Mouse (Mus musculus): ENCODE results near the gene Isoc2b. TPM values are rescaled to one million over a fixed set of nuclear protein-coding genes. Genes with fewer than 3 reads are reported as not detected.
A peak's percentile ranks its signal among the peaks of the same experiment; 100 is the strongest.
"Not testable (repeated sequence)": the region's sequence is repeated elsewhere in the genome, so short reads cannot be mapped to it uniquely, and the experiment has no call there.

Gene Isoc2b
- total RNA-seq, 2 experiments from 2014 or later, result 3.9 TPM

DNA sequence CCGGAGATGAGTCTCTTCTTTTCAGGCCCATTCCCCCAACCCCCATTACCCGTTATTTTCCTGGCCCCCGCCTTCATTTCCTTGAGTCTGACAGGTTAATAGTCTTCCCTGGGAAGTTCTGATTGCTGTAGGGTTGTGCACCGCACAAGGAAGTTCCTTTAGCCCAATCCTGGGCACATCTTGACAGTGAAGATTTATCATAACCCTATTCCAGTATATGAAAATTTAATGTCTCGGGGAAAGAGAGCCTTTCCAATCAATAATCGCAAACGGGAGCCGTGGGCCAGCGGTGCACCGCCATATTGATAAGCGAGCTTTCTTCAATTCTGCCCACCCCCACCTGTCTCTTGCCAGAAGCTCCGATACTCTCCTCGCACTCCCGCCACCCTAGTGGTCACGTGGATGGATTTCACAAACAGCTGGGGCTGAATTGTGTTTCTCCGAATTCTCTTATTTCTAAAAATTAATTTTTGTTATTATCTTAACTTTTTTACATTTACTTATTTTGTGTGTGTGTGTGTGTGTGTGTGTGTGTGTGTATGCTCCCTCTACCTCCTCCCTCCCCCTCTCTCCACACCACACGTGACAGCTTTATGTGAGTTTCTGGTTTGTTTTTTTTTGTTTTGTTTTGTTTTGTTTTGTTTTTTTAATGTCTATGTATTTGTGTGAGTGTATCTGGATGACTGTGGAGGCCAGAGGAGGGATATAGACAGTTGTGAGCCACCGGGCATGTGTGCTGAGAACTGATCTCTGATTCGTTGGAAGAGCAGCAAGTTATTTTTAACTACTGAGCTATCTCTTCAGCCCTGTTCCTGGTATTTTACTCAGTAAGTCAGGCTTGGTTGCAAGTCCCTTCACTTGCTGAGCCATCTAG is 29.8 kb upstream of the Isoc2b start:
- no peak for TF ChIP-seq CTCF (IDR thresholded peaks at IDR 0.05)
- peak; percentile 63 for DNase-seq
- Histone ChIP-seq H3K27ac (peak overlapping the region; percentile 77), H3K4me3 (peak overlapping the region; percentile 68)
- intact Hi-C loops (cut with DNase I), result no loop called here

DNA sequence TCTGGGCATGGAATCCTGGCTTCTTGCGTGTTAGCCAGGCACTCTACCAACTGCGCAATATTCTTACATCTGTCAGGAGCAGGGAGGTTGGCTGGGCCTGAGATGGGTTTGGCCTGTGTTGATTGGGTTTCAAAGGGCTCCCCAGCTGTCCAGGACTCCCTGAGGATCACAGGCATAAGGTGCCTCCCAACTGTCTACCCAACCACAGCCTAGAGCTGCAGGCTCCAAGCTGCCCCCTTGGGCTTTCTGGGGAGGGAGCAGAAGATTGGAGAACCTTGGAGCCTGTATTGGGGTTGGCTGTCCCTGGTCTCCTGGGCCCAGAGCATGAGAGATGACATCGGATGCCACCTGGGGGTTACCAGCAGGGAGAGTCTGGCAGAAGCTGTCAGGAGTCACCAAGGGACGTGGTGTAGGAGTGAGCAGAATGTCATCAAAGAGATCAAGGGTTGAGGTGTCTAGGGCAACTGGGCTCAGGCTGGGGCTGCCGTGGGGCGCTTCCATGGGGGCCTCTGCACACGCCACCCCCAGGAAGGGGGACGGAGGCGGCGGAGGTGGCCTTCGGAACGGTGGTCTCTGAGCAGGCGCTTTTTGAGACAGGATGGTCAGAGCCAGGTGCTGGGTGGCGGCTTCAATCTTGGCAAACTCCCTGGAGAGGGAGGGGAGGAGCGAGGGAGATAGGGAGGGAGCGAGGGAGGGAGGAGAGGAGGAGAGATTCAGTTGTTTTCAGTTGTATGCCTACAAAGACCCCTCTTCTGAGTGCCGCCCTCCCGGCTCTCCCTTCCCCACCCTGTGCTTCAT is 29.0 kb upstream of the Isoc2b start:
- intact Hi-C loops (cut with DNase I), result no loop called here
- no peak for DNase-seq
- H3K27ac ChIP-seq, result peak overlapping the region; percentile 77
- H3K4me3 ChIP-seq, result peak overlapping the region; percentile 68
- TF ChIP-seq CTCF (IDR thresholded peaks at IDR 0.05), result no peak

DNA sequence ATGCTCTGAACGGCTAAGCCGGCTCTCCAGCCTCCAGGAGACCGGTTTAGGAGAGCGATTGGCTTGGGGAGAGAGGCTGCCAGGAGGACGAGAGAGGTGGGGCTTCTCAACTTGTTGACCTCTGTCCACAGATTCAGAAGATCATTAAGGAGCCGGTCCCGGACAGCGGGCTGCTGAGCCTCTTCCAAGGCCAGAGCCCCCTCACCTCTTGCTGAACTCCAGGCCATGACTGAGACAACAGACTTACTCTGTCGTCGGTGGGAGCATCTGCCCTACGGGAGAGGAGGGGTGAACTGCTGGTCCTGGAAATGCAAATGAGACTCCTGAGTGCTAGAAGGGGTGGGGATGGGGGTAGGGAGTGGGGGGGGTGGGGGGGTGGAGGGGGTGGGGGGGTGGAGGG is 25.1 kb upstream of the Isoc2b start:
- intact Hi-C loops (cut with DNase I), result no loop called here
- no peak for DNase-seq
- H3K27ac ChIP-seq, result no peak overlapping the region
- no peak overlapping the region for H3K4me3 ChIP-seq
- TF ChIP-seq CTCF (IDR thresholded peaks at IDR 0.05), result no peak

DNA sequence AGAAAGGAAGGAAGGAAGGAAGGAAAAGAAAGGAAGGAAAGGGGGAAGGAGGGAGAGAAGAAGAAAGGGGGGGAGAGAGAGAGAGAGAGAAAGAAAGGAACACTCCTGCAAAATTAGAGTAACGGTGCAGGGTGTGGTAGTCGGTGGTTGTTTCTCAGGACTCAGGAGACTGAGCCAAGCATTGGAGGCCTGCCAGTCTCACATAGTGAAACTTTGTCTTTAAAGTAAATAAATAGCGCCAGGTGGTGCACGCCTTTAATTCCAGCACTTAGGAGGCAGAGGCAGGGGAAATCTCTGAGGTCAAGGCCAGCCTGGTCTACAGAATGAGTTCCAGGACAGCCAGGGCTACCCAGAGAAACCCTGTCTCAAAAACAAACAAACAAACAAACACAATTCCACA is 16.6 kb upstream of the Isoc2b start:
- intact Hi-C loops (cut with DNase I), result no loop called here
- no peak overlapping the region for H3K4me3 ChIP-seq
- TF ChIP-seq CTCF (IDR thresholded peaks at IDR 0.05), result no peak
- peak overlapping the region; percentile 43; the same call in 1 of the 2 replicates for H3K27ac ChIP-seq
- DNase-seq, result no peak

DNA sequence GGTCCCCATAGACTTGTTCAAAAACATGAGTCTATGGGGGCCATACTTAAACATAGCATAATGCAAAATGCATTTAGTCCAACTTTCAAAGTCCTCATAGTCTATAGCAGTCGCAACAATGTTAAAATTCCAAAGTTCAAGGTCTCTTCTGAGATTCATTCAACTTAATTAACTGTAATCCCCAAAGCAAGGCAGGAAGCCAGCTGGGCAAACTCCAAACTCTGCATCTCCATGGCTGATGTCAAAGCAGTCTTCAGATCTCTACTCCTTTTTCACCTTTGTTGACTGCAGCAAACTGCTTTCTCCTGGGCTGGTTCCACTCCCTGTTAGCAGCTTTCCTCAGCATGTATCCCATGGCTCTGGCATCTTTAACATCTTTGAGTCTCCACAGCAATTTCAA is 9.0 kb upstream of the Isoc2b start:
- H3K4me3 ChIP-seq; DNase-seq; intact Hi-C loops (cut with DNase I); H3K27ac ChIP-seq: not testable (repeated sequence)

DNA sequence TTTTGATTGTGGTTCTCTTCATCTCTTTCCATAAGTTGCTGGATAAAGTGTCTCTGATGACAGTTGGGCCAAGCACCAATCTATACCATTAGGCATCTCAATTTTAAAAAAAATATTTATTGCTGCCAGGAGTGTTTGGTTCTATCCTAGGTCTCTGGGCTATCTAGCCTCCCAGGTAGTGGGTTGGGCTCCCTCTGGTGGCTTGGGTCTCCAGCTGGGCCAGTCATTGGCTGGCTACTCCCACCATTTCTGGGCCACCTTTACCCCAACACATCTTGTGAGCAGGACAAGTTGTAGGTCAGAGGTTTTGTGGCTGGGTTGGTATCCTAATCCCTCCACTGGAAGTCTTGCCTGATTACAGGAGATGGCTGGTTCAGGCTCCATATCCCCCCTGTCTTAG is 8.1 kb upstream of the Isoc2b start:
- DNase-seq, result peak; percentile 47
- H3K4me3 ChIP-seq, result peak overlapping the region; percentile 88
- intact Hi-C loops (cut with DNase I), result no loop called here
- peak overlapping the region; percentile 98 for H3K27ac ChIP-seq
- TF ChIP-seq CTCF (IDR thresholded peaks at IDR 0.05), result peak; percentile 56

DNA sequence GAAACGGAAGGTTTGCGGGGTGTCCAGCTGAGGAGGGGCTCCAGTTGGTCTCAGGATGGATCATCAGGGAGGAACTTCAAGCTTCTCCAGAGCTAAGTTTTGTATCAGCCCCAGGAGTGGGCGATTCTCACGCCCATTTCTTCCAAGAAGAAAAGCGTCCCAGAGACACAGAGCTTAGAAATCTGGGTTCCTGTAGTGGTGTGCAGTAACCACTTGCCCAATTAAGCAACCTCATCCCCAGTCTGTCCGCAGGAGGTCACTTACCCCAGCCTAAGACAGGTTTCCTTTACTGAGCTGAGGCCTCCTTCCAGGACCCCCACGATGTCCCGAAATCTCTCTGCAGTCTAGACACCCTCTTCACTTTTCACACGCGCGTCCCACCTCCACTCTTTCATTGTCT is 7.2 kb upstream of the Isoc2b start:
- intact Hi-C loops (cut with DNase I), result loop anchor here (2.0 kb wide), 1 partner anchor 38 kb away; the partner anchor contains the start of gene Zfp628
- TF ChIP-seq CTCF (IDR thresholded peaks at IDR 0.05), result no peak

DNA sequence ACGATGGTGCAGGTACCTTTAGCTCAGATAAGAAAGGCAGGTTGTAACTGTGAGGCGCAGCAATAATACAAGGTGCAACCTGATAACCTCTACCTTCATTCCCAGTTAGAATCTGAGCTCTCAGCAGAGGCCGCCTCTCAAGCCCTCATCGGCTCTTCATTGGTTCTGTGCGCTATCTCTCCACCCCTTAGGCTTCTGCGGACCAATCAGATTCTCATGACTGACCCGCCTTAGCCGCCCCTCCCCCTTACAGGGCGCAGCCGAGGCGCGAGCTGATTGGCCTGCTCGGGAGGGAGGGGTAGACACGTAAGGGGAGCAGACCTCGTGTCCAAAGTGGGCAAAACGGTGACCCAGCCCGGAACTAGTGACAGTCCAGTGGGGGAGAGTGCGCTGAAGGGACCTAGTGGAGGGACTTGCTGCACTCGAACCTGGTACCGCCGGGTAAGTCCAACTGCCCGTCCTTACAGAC is 6.7 kb upstream of the Isoc2b start, which contains the start of gene Isoc2a:
Gene Isoc2a, plus strand, starts transcription at position 401 of the 469 bp plus-strand sequence.
- peak within 1 kb of the TSS; percentile 88 for H3K4me3 ChIP-seq
- peak within 1 kb of the TSS; percentile 98 for H3K27ac ChIP-seq
- intact Hi-C loops (cut with DNase I), result loop anchor here (2.0 kb wide), 1 partner anchor 38 kb away; the partner anchor contains the start of gene Zfp628
- peak; percentile 96 for DNase-seq
- TF ChIP-seq CTCF (IDR thresholded peaks at IDR 0.05), result no peak

More for the DNA sequence above, 7.2 kb upstream of the Isoc2b start:
- DNase-seq, result no peak
- peak overlapping the region; percentile 98 for H3K27ac ChIP-seq
- H3K4me3 ChIP-seq, result peak overlapping the region; percentile 88

DNA sequence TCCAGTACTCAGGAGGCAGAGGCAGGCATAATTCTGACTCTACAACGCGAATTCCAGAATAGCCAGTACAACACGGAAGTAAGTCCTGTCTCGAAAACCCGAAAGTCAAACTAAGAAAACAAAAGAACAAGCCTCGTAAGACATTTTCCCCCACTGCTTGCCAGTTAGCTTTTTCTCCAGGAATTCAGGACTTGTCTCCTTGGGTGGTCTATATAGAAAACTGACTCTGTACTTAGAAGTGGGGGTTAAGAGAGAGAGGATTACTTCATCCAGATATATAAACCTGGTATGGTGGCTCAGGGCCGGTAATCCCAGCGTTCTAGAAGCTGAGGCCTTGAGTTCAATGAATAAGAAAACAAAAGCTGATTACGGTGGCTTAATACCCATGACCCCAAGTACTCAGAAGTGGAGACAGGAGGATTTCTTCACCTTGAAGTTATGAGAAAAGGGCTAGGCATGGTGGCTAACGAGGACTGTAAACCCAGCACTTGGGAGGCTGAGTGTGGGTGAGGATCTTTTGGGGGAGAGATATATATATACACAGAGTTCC is 3.4 kb downstream of the Isoc2b start:
- Histone ChIP-seq H3K27ac (peak overlapping the region; percentile 88), H3K4me3 (peak overlapping the region; percentile 94)
- no peak for TF ChIP-seq CTCF (IDR thresholded peaks at IDR 0.05)
- no peak for DNase-seq
- intact Hi-C loops (cut with DNase I), result loop anchor here (1.0 to 5.0 kb wide), 3 partner anchors 9 to 179 kb away; partner anchors contain the start of genes Fiz1, Hspbp1 and Zfp524

DNA sequence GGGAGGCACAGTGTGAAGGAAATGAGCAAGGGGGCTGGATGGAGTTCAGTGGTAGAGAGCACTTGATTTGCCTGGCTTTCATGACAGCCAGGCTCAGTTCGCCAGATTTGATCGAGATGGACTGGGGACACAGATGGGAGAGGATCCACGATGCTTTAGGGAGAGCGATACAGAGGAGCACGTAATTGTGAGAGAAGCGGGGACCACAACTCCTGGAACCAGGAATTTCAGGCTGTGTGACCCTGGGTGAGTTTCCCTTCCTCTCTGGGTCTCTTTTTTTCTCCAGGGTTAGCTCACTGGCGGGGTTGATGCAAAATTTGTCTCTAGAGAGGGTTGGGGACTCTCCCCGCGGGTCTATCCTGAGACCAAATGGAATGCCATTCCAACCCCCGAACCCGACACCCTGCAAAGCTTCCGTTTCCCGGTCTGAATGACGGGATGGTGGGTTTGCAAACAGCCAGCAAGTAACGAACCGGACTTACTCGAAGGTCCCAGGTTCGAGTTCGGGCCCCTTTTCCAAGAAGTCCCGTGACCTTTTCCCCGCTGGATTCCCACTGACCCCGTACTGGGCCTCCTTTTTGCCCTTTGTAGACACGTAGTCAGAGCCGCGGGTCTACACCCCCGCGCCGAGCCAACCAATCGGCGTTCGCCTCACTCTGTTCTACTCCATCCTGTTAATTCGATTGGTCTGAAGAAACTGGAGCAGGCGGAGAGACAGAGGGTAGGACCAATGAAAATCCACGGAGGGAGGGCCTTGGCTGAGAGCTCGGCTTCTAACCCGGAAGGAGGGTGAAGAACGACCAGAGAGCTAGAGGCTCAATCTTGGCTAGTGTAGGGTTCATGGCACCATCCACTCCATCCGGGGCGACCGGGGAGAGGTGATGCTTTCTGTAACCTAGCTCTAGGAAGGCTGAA is 4.2 kb downstream of the Isoc2b start:
- no peak for TF ChIP-seq CTCF (IDR thresholded peaks at IDR 0.05)
- intact Hi-C loops (cut with DNase I), result loop anchor here (2.0 to 5.0 kb wide), 3 partner anchors 73 to 179 kb away; partner anchors contain the start of genes Fiz1, Hspbp1 and Zfp524
- peak overlapping the region; percentile 94 for H3K4me3 ChIP-seq
- H3K27ac ChIP-seq, result peak overlapping the region; percentile 88
- DNase-seq, result peak; percentile 97

DNA sequence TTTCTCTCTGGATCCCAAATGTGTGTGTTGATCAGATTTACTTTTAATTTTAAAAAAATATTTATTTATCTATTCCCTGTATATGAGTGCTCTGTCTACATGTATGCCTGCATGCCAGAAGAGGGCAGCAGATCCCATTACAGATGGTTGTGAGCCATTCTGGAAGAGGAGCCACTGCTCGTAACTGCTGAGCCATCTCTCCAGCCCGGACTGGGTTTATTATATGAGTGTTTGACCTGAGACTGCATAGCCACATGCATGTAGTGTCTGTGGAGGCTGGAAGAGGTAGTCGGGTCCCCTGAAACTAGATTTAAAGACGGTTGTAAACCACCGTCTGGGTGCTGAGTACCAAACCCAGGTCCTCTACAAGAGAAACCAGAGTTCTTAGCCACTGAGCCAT is 5.0 kb downstream of the Isoc2b start:
- peak; percentile 59 for DNase-seq
- Histone ChIP-seq H3K27ac (peak overlapping the region; percentile 88), H3K4me3 (peak overlapping the region; percentile 94)
- TF ChIP-seq CTCF (IDR thresholded peaks at IDR 0.05), result peak; percentile 69
- intact Hi-C loops (cut with DNase I), result loop anchor here (2.0 to 5.0 kb wide), 3 partner anchors 74 to 178 kb away; partner anchors contain the start of genes Fiz1, Hspbp1 and Zfp524
